Mouse (Mus musculus) bone marrow macrophage, adult 2 months (primary cell): Measurements from ENCODE around the gene BC029722.

Source experiments
- CTCF ChIP-seq: IDR thresholded peaks from 2 replicates; pipeline ENCODE4 v1.5.1; 2012; ENCODE audit warnings: low read depth, mild to moderate bottlenecking, low read length, moderate library complexity
- POLR2A ChIP-seq: IDR thresholded peaks from 2 replicates; pipeline ENCODE4 v1.6.1; 2012; ENCODE audit warnings: mild to moderate bottlenecking, low read depth, low read length, borderline replicate concordance

GRCm38 (mm10) chr2:155816179-155816578 lies 3.0 kb downstream of the BC029722 start:
- TF ChIP-seq POLR2A (no peak), CTCF (no peak)
